Mouse (Mus musculus): ENCODE measurements around the gene Misp.

The Misp gene

DNA sequence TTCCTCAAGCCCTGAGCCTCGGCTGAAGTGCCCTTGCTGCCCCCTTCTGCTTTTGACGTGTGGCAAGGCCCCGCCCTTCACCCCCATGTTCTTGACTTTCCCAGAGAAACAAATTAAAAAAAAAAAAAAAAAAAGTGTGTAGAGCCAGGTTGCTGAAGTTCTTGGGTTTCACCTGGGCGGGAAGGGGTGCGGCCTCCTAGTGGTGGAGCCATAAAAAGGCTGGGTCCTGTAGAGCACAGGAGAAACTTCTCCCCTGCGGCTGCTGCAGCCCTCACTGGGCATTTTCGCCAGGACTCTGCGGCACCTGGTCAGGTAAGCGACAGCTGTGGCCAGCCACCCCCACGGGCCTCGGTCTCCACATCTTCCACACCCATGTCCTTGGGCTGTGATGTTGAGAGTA lies at the start of gene Misp:
Gene Misp (plus strand): TSS at position 208 of the 400 bp plus-strand sequence.
- no peak for DNase-seq (ENCODE audit: low read depth, low spot score)

DNA sequence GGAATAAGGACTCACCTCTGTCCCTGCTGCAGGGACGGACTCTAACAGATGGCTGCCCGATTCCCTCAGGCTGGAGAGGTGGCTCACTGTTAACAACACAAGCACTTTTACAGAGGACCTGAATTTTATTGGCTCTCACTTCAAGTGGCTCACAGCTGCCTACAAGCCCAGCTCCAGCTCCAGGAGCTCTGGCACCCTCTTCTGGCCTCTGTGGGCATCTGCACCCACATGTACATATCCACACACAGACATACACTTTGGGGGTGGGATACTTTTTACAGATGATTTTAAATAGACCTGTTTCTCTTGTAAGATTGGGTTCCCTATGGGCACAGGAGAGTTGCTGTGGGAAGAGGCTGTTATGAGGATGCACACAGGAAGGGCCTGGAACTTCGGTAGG lies 48.5 kb upstream of the Misp start:
- DNase-seq (ENCODE audit: low read depth, low spot score): no peak

DNA sequence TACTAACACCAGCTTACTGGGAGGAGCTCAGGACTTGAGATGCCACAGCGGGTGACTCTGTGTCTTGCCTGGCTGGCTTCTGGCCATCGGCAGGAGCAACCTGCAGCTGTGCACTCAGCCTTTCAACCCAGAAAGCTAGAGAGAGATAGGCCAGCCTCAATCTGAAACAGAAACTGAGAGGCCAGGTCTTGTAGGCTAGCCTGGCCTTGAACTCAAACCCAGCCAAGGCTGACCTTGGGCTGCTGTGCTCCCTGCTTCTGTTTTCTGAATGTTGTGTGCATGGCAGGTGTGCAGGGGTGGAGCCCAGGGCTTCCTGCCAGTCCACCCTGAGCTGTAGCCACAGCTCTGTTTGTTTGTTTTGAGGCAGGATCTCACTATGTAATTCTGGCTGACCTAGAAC lies 47.6 kb upstream of the Misp start:
- no peak for DNase-seq (ENCODE audit: low read depth, low spot score)

GRCm38 (mm10) chr10:79774486-79775279 lies 46.1 kb upstream of the Misp start:
- no peak for DNase-seq (ENCODE audit: low read depth, low spot score)

DNA sequence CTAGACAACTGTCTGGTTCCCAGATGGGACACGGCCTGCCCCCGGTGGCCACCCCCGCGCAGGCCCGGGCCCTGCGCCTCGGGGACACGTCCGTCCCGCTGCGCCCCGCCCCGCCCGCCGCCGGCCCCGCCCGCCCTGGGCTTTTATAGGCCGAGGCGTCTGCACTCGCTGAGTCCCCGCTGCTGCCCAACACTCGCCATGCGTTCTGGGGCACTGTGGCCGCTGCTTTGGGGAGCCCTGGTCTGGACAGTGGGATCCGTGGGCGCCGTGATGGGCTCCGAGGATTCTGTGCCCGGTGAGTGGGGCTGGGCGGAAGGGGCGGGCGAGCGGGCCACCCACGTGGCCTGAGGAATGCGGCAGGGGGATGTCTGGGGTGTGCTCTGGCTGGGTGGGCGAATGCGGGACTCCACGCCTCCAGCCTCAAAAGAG lies 43.7 kb upstream of the Misp start, which contains the start of gene Fstl3:
Gene Fstl3 (plus strand): TSS at position 170 of the 429 bp plus-strand sequence.
- DNase-seq (ENCODE audit: low read depth, low spot score): peak; percentile 53

DNA sequence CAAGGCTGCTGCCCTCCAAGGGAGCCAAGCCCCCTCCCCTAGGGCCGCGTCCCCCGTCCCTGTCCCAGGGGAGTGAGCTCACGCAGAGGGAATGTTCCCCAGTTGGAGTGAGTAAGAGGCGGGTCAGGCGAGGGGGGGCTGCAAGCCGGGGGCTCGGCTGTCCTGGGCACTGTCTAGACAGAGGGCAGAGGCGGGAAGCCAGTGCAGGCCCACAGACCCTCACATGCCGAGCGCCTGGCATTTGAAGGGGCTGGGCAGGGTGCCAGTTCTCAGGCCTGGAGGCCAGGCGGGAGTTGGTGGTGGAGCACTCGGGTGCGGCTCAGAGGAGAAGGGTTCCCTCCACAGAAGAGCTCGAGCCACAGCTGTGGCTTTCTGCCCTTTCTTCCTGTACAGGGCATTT lies 42.8 kb upstream of the Misp start:
- DNase-seq (ENCODE audit: low read depth, low spot score): peak; percentile 54

DNA sequence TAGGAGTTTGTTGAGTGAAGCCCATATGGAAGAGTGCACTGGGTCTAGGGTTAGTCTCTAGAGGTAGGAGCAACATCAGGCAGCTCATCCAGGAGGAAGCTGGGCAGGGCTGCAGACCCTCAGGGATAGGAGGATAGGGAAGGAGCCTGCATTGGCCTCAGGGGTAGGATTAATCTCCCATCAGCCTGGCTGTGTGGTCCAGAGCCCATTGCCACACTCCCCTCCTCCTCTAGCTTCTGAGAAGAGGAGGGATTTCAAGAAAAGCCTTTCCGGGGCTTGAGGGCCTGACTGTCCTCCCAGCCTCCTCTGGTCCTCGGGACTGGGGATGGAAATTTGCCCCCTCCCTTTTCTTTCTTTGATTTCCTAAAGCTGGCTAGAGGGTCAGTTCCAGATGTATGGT lies 41.6 kb upstream of the Misp start:
- no peak for DNase-seq (ENCODE audit: low read depth, low spot score)

DNA sequence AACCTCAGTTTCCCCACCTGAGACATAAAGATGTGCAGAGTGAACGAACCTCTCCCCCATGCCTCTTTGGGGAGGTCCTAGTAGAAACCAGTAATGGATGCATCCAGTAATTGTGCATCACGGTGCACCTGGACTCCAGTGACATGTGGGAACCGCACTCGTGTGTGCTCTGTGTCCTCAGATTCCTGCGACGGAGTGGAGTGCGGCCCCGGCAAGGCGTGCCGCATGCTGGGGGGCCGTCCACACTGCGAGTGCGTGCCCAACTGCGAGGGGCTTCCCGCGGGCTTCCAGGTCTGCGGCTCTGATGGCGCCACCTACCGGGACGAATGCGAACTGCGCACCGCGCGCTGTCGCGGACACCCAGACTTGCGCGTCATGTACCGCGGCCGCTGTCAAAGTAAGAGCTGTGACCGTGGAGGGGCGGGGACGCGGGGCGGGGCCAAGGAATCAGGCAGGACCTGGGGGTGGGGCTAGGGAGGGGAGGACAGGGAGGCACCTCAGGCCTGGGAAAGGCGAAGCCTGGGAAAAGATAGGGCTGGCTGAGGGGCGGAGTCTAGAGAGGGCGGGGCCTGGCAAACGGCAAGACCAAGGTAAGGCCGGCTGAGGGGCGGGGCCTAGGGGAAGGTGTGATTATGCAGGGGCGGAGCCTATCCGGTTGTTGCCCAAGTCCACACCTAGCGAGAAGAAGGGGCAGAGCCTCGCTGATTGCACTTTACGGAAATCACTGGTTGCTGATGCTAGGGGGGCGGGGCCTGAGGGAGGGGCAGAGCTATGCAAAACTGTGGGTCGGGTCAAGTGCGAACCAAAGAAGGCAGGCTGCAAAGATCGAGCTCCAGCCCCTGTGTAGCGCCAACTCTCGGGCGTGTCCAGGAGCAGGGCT lies 40.8 kb upstream of the Misp start:
- peak; percentile 97 for DNase-seq (ENCODE audit: low read depth, low spot score)

DNA sequence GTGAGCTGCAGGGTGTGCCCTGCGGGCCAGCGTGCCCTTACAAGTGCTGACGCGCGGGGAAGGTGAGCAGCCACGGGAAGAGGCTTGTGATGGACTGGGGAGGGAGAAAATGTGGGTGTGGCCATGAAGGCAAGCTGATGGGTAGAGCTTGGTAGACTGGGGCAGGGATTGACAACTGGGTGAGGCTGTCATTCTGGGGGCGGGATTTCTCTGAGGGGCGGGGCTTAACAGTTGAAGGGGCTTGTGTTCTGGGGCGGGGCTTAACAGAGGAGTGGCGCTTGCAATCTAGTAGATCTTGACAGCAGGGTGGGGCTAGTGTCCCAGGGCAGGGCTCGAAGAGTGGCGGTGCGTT lies 40.1 kb upstream of the Misp start:
- peak; percentile 66 for DNase-seq (ENCODE audit: low read depth, low spot score)

- no peak for DNase-seq (ENCODE audit: low read depth, low spot score)
These were observed 39.6 kb upstream of the Misp start for GRCm38 (mm10) chr10:79781139-79781538.

DNA sequence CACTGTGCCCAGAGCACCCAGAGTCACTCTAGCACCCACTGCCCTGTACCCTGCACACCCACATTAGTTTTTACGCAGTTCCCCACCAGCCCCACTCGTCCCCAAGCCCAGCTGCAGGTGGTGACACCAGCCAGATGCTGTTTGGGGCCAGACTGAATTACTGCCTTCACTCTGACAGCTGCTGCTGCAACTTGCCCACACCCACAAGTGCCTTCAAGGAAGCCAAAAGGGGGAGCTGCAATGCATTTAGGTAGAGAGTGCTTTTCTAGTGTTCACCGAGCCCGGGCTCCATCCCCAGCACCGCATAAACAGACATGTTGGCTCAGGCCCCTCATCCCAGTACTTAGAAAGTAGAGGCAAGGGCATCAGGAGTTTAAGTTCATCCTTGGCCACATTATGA lies 38.8 kb upstream of the Misp start:
- no peak for DNase-seq (ENCODE audit: low read depth, low spot score)

DNA sequence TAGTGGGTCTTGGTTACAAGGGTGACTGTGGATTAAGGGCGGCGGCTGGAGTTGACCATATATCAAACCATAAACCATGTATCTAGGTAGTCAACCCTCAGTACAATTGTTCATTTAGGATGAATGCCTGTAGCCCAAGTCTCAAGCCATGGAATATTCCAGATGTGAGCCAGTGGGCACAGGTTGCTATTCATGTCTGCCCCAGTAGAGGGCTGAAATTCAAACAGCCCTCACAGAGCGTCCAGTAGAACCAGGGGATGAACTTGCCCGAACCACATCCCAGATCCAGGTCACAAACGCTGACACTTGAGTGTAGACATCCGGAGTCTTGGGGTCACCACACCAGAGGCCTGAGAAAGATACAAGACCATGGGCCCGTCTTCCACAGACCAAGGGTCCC lies 37.7 kb upstream of the Misp start:
- no peak for DNase-seq (ENCODE audit: low read depth, low spot score)

GRCm38 (mm10) chr10:79783920-79784800 lies 36.6 kb upstream of the Misp start:
- DNase-seq (ENCODE audit: low read depth, low spot score): peak; percentile 63

DNA sequence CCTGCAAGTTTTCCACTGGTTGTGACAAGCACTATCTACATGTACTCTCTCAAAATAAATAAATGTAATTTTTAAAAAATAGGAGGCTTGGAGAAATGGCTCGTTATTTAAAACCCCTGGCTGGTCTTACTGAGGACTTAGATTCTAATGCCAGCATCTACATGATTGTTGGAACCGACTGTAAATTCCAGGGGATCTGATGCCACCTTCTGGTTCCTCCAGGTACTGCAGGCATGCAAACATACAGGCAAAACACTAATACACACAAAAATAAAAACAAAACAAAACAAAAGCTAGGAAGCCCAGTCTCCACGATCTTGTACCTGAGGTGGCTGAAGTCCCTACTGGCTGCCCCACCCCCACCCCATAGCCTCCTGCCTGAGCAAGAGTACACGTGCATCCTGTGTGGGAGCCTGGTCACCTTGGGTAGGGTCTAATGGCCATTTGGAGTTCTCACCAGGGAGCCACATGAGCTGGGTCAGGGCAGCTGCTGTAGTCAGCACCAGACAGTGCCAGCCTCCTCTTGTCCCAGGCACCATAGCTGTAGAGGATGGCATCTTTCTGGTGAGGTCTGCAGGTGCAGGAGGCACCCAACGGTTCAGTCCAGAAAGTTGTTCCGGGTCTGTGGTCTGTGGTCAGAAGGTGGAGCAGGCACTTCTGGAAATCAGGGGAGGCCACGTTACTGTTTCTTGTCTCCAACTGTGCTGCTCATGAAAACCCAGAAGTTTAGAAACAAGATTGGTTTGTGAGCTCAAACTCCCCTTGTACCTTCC lies 32.2 kb upstream of the Misp start:
- peak; percentile 81 for DNase-seq (ENCODE audit: low read depth, low spot score)

GRCm38 (mm10) chr10:79789581-79789980 lies 31.2 kb upstream of the Misp start:
- DNase-seq (ENCODE audit: low read depth, low spot score): no peak

GRCm38 (mm10) chr10:79790861-79791260 lies 29.9 kb upstream of the Misp start, which contains the start of gene Prss57:
Prss57 (minus strand) TSS chr10:79790961.
- DNase-seq (ENCODE audit: low read depth, low spot score): no peak

DNA sequence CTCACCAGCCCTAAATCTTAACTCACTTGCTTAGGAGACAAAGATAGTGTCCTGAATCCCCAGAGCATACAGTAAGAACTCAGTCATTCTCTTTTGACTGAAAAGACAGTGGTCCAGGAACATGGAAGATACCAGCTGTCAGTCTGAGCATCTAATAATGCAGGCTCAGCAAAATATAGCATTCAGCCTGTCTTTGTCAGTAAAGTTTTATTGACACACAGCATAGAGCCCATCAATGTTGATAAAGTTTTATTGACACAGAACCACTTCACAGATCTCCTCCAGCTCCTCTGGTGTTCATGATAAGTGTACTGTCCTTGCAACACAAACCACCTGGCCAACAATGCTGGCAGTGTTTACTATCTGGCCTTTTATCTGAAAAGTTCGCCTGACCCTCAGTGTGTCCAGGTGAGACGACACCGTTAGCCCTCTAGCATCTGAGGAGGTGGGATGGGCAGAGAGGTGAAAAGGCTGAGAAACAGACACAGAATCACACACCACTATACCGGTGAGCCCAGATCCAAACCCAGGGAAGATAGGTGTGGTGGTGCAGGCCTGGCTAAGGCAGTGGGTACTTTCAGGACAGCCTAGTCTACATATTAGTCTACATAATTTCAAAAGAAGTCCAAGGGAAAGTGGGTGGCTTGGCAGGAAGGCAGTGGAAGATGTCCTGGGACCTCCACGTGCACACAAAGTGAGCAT lies 28.3 kb upstream of the Misp start:
- DNase-seq (ENCODE audit: low read depth, low spot score): no peak

DNA sequence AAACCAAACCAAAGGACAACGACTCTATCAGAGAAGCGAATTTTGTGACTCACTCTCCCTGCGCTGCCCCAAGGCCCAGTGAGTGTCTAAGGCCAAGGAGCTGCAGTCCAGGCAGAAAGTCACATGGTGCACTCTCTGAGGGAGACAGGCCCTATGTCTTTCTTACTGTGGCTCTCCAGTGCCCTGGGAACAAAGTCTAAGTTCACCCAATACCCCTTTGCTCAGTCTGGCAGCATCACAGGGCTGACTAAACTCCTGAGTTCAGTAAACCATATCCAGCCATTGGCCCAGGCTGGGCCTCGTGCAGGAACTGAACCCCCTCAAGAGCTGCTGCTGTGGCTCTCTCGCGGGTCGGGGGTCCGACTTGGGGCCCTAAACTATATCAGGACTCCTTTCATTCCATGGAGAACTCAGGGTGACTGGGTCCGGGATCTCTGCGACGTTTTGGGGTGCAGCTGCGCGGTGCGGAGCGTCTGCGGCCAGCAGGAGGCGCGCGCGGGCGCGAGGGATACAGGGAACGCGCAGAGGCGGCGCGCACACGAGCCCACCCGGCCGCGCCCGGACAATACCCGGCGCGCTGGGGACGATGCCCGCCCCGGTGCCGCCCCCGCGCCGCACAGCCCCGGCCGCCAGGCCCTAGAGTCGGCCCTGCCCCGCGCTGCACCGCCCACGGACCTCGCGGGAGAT lies 27.6 kb upstream of the Misp start, which contains the start of gene Palm:
Gene Palm (plus strand): TSS at position 522 of the 687 bp plus-strand sequence.
- peak; percentile 84 for DNase-seq (ENCODE audit: low read depth, low spot score)

GRCm38 (mm10) chr10:79793738-79794490 lies 26.9 kb upstream of the Misp start:
- DNase-seq (ENCODE audit: low read depth, low spot score): peak; percentile 40

All from mesoderm, embryonic 11.5 days (tissue).